Mouse (Mus musculus) heart, embryonic 16.5 days (tissue): ENCODE measurements around the gene Gabpb2. TPM values are rescaled to one million over a fixed set of nuclear protein-coding genes. Genes with fewer than 3 reads are reported as not detected.

ENCODE experiments used
- ATAC-seq: fragments of 200-750 bp; cut with Nextera tagmentation; replicated peaks from 2 replicates; pipeline ENCODE4 v1.8.0; 2017; ENCODE audit warnings: moderate number of reproducible peaks; ENCODE audit not compliant: insufficient read depth, low FRiP score; ENCODE audit errors: extremely low read depth
- H3K27ac ChIP-seq: fragments of 300-500 bp; sonication (generic); 2 replicates; pipeline ENCODE4 v1.5.1; 2014; ENCODE audit warnings: mild to moderate bottlenecking, low read length, control low read depth, moderate library complexity
- H3K27me3 ChIP-seq: fragments of 300-500 bp; sonication (generic); 2 replicates; pipeline ENCODE4 v1.6.1; 2014; ENCODE audit warnings: low read length, mixed read lengths; ENCODE audit not compliant: control insufficient read depth, insufficient read depth
- H3K36me3 ChIP-seq: fragments of 300-500 bp; sonication (generic); 2 replicates; pipeline ENCODE4 v1.6.1; 2014; ENCODE audit not compliant: control insufficient read depth, insufficient read depth
- H3K4me1 ChIP-seq: fragments of 300-500 bp; sonication (generic); 2 replicates; pipeline ENCODE4 v1.6.1; 2014; ENCODE audit warnings: low read length, mixed read lengths; ENCODE audit not compliant: control insufficient read depth, insufficient read depth
- H3K4me2 ChIP-seq: fragments of 300-500 bp; sonication (generic); 2 replicates; pipeline ENCODE4 v1.6.1; 2014; ENCODE audit warnings: low read depth, mild to moderate bottlenecking, control low read depth, low read length
- H3K4me3 ChIP-seq: fragments of 300-500 bp; sonication (generic); 2 replicates; pipeline ENCODE4 v1.5.1; 2014; ENCODE audit warnings: mild to moderate bottlenecking, control low read depth, low read length
- H3K9ac ChIP-seq: fragments of 300-500 bp; sonication (generic); 2 replicates; pipeline ENCODE4 v1.6.1; 2014; ENCODE audit warnings: low read length, control low read depth
- H3K9me3 ChIP-seq: fragments of 300-500 bp; sonication (generic); replicated peaks from 2 replicates; pipeline ENCODE4 v1.6.1; 2016; ENCODE audit warnings: low read length; ENCODE audit not compliant: control insufficient read depth
- WGBS: fragments of 180-500 bp; shearing (Covaris S2); extraction: QIAGEN DNeasy Blood & Tissue Kit; methylation state at CpG from one replicate; pipeline ENCODE4 v1.1.7; 2014; 5-methylcytosine and 5-hydroxymethylcytosine counted together
- polyA plus RNA-seq: library from polyadenylated mRNA; unstranded; fragments of >200 nt; fragmentation: Nextera tagmentation; extraction: Ambion mirVana; gene quantifications from 2 replicates; pipeline ENCODE4 v1.2.1, GENCODE M21; 2015

Gabpb2 gene
- polyA plus RNA-seq, 1 experiment from 2014 or later = 6.3 TPM

DNA sequence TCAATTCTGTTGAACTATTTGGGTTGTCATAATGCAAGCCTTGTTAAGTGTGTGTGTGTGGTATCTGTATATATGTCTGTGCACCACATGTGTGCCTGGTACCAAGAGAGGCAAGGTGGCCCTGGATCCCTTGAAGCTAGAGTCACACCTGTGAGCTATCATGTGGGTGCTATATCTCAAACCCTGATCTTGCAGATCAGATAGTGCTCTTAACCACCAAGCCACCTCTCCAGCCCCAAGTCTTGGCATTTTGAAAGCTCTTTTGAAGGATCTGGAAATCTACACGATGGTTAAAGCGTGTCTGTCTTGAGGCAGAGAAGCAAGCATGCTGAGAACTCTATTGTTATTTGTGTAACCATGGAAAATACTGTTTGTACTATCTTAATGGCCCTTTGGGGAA, 7.1 kb downstream of the Gabpb2 start:
- H3K4me2 ChIP-seq = no peak overlapping the region
- 80% methylated on average over 2 of the region's 2 CpGs for WGBS
- no peak overlapping the region for H3K4me3 ChIP-seq
- H3K9ac ChIP-seq = no peak overlapping the region
- H3K27ac ChIP-seq = no peak overlapping the region
- no peaks in the 10 kb centered on the region for H3K9me3 ChIP-seq
- peaks cover 24% of the 10 kb centered on the region for H3K36me3 ChIP-seq
- H3K4me1 ChIP-seq = no peaks in the 10 kb centered on the region
- peak; percentile 58 for ATAC-seq
- no peaks in the 10 kb centered on the region for H3K27me3 ChIP-seq

DNA sequence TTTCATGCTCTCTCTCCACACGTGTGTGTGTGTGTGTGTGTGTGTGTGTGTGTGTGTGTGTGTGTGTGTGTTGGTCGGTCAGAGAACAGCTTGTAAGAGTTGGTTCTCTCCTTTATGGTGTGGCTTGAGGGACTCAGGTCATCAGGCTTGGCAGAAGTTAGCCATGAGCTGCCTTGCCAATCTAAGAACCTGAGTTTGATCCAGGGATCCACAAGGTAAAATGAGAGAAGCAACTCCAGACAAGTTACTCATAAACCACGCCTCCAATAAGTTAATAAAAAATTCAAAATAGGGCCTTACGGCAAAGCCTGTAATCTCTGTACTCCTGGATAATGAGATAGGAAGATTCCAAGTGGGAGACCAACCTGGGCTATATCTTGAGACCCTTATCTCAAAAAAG, 9.4 kb downstream of the Gabpb2 start:
- H3K9me3 ChIP-seq = no peaks in the 10 kb centered on the region

DNA sequence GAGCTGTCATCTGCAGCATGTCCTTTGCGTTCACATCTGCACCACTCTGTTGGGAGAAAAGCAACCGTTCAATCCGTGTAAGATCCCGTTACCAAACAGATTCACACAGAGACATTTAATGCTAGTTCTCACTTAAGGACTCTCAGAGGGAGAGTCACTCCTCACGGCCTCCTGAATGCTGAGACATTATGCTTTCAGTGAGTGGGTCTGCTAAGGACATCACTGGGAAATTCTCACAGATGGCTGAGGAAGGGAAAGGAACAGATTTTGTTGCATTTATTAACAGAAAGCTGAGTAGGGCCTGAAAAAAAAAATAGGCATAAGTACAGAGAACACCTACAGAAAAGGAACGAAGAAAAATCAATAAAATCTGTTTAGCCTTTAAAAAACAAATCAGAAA, 13.8 kb downstream of the Gabpb2 start:
- Histone ChIP-seq H3K9me3 (no peaks in the 10 kb centered on the region), H3K27ac (no peak overlapping the region), H3K4me1 (no peaks in the 10 kb centered on the region), H3K9ac (no peak overlapping the region), H3K4me3 (no peak overlapping the region), H3K27me3 (no peaks in the 10 kb centered on the region), H3K4me2 (no peak overlapping the region), H3K36me3 (peaks cover 57% of the 10 kb centered on the region)
- no peak for ATAC-seq
- WGBS = 86% methylated on average over 6 of the region's 6 CpGs

More for the DNA sequence above, 9.4 kb downstream of the Gabpb2 start:
- Histone ChIP-seq H3K27me3 (no peaks in the 10 kb centered on the region), H3K9ac (no peak overlapping the region), H3K36me3 (peaks cover 31% of the 10 kb centered on the region), H3K4me1 (no peaks in the 10 kb centered on the region), H3K27ac (no peak overlapping the region), H3K4me2 (no peak overlapping the region), H3K4me3 (no peak overlapping the region)
- WGBS = 78% methylated on average over 4 of the region's 4 CpGs
- no peak for ATAC-seq

DNA sequence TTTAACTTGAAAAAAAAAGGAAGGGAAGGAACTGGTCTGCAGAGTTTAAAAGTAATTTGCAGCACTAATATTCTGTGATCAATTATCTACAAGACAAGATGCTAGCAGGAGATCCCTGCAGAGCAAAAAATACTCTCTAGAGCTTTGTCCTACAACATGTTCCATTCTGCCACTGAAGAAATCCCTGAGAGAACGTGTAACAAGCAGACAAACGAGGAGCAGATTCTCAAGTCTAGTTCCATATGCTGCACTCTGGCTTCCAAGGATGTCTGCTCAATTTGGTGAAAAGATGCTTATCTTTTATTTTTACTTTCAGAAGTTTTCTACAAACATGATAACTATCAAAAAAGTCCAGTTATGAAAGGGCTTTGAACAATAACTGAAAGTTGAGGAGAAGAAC, 17.2 kb downstream of the Gabpb2 start:
- Histone ChIP-seq H3K4me1 (no peaks in the 10 kb centered on the region), H3K4me2 (no peak overlapping the region), H3K4me3 (no peak overlapping the region), H3K9ac (no peak overlapping the region), H3K27me3 (no peaks in the 10 kb centered on the region), H3K9me3 (no peaks in the 10 kb centered on the region), H3K36me3 (peaks cover 61% of the 10 kb centered on the region), H3K27ac (no peak overlapping the region)
- no peak for ATAC-seq
- 80% methylated on average over 2 of the region's 2 CpGs for WGBS

DNA sequence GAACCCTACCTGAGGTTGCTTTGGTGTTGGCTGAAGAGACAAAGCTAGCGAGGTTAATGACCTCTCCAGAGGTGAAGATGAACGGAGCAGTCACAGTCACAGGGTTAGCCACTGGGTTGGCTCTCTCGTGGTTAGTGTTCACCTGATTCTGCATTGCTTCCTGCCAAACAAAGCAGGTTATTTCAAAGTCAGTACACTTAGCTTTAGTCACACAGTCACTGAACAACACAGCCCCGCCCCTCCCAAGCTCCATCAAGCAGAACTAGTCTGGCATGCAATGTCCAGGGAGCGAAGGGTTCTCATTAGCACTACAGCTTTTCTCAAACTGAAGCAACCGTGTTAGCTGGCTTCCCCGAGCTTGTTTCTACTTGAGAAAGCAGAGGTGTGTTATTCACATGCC, 17.6 kb downstream of the Gabpb2 start:
- 83% methylated on average over 7 of the region's 7 CpGs for WGBS
- Histone ChIP-seq H3K4me2 (no peak overlapping the region), H3K27ac (no peak overlapping the region), H3K9me3 (no peaks in the 10 kb centered on the region), H3K9ac (no peak overlapping the region), H3K4me1 (no peaks in the 10 kb centered on the region), H3K4me3 (no peak overlapping the region), H3K36me3 (peaks cover 61% of the 10 kb centered on the region), H3K27me3 (no peaks in the 10 kb centered on the region)
- ATAC-seq = no peak

DNA sequence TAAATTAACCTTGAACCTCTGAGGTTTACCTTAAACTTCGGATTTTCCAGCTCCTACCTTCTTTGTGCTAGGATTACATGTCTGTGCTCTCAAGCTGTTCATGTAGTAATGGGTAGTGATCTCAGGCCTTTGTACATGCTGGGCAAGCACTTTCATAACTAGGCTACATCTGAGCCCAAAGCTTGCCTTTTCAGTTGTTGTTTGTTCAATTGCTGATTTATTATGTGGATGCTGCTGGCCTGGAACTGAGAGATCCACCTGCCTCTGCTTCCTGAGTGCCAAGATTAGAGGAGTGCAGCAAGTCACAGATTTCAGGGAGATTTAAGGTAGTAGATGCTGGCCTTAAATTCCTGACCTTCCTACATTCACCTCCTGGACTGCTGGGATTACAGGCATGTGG, 18.6 kb downstream of the Gabpb2 start:
- Histone ChIP-seq H3K4me1 (no peaks in the 10 kb centered on the region), H3K9ac (no peak overlapping the region), H3K36me3 (peaks cover 54% of the 10 kb centered on the region), H3K27me3 (no peaks in the 10 kb centered on the region), H3K4me3 (no peak overlapping the region), H3K9me3 (no peaks in the 10 kb centered on the region), H3K4me2 (no peak overlapping the region), H3K27ac (no peak overlapping the region)
- no peak for ATAC-seq
- WGBS = 75% methylated on average over 1 of the region's 1 CpGs

DNA sequence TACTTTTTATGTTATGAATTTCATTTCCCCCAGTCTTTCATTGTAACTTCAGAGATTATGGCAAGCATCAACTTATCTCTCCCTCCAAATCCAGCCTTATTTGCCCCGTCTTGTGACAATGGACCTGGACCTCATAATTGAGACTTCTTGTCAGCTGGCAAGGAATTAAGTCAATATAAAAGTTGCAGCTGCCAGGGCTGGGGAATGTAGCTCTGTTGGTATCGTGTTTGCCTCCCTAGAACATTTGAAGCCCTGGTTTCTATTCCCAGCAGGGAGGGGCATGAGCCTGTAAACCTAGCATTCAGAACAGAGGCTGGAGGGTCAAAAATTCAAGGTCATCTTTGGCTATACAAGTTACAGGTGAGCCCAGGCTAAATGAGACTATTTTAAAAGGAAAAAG, 21.9 kb downstream of the Gabpb2 start:
- no peak overlapping the region for H3K4me3 ChIP-seq
- H3K27me3 ChIP-seq = no peaks in the 10 kb centered on the region
- no peak overlapping the region for H3K4me2 ChIP-seq
- no peak overlapping the region for H3K9ac ChIP-seq
- WGBS = 80% methylated on average over 2 of the region's 2 CpGs
- peaks cover 44% of the 10 kb centered on the region for H3K36me3 ChIP-seq
- no peak for ATAC-seq
- no peak overlapping the region for H3K27ac ChIP-seq
- no peaks in the 10 kb centered on the region for H3K9me3 ChIP-seq
- no peaks in the 10 kb centered on the region for H3K4me1 ChIP-seq

DNA sequence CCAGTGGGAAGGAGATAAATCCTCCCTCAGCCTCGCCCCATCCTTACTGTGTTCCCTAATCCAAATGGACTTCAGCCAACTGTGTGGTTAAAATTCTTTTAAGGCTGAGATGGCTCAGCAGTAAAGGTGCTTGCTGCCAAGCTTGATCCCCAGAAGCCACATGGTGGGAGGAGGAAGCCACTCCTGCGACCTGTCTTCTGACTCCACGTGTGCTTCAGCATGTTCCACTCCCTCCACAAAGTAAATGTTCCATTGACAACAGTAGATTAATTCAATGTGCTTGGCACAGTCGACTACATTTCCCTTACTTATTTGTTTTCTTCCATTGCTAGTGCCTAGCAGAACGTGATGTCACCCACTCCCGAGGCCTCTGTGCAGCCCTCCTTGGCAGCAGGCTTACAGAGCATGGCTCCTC, 23.0 kb downstream of the Gabpb2 start:
- H3K36me3 ChIP-seq = peaks cover 45% of the 10 kb centered on the region
- ATAC-seq = no peak

DNA sequence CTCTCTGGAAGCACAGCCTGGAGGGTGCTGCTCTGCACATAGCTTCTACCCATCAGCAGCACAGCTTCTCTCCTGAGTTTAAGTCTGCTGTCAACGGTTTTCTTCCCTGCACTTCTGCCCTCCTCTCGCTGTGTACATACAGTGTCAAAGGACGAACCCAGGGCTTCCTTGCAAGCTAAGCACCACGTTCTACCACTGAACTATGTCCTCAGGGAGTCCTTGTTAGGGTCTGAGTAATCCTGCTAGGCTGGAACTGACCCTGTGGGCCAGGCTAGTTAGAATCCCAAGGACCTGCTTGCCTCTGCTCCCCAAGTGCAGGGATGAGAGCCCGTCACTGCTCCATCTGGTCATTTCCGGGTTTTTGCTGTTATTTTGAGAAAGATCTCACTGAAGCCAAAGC, 30.8 kb downstream of the Gabpb2 start:
- H3K4me3 ChIP-seq = no peak overlapping the region
- ATAC-seq = no peak
- no peaks in the 10 kb centered on the region for H3K27me3 ChIP-seq
- 84% methylated on average over 6 of the region's 6 CpGs for WGBS
- no peaks in the 10 kb centered on the region for H3K9me3 ChIP-seq
- H3K4me1 ChIP-seq = no peaks in the 10 kb centered on the region
- H3K27ac ChIP-seq = no peak overlapping the region
- peaks cover 47% of the 10 kb centered on the region for H3K36me3 ChIP-seq
- no peak overlapping the region for H3K4me2 ChIP-seq
- no peak overlapping the region for H3K9ac ChIP-seq

More for the DNA sequence above, 23.0 kb downstream of the Gabpb2 start:
- Histone ChIP-seq H3K4me3 (no peak overlapping the region), H3K9me3 (no peaks in the 10 kb centered on the region), H3K4me2 (no peak overlapping the region), H3K4me1 (no peaks in the 10 kb centered on the region), H3K27ac (no peak overlapping the region), H3K27me3 (no peaks in the 10 kb centered on the region), H3K9ac (no peak overlapping the region)
- 74% methylated on average over 6 of the region's 6 CpGs for WGBS

DNA sequence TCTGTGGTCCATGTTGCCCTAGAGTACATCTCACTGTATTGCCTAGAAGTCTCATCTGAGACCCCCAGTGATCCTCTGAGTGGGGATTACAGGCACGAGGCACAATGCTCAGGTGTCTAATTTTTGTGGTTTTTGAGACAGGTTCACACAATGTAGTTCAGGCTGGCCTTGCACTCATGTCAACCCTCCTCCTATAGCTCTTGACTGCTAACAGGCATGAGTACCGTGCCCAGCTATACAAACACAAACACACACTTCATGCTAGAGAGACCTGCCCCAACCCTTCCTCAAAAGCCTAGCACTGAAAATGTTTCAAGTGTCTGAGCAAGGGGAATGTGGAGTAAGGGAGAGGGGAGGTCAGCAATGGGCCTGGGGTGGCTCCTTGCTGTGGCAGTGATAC, 31.6 kb downstream of the Gabpb2 start:
- H3K9ac ChIP-seq = no peak overlapping the region
- H3K4me1 ChIP-seq = no peaks in the 10 kb centered on the region
- no peak for ATAC-seq
- H3K27ac ChIP-seq = no peak overlapping the region
- H3K4me3 ChIP-seq = no peak overlapping the region
- no peak overlapping the region for H3K4me2 ChIP-seq
- peaks cover 47% of the 10 kb centered on the region for H3K36me3 ChIP-seq
- no peaks in the 10 kb centered on the region for H3K9me3 ChIP-seq
- no peaks in the 10 kb centered on the region for H3K27me3 ChIP-seq
- 89% methylated on average over 2 of the region's 2 CpGs for WGBS
